Mouse (Mus musculus): ENCODE results near the gene Derl3.
A peak's percentile ranks its signal among the peaks of the same experiment; 100 is the strongest.

Gene Derl3

GRCm38 (mm10) chr10:75941042-75941824 is 48.0 kb downstream of the Derl3 start:
- no peak for DNase-seq (ENCODE audit: low spot score in 2 of 2)

- no peak for DNase-seq (ENCODE audit: low spot score in 2 of 2)
These were observed 49.7 kb downstream of the Derl3 start, which contains the start of gene Vpreb3 for GRCm38 (mm10) chr10:75942736-75943477. TSS of gene Vpreb3 (plus strand) at chr10:75943057.

- peak in 1 of 2 experiments; percentile 39 for DNase-seq (ENCODE audit: low spot score in 2 of 2)
These were observed 51.0 kb downstream of the Derl3 start for GRCm38 (mm10) chr10:75944066-75944772.

- no peak for DNase-seq (ENCODE audit: low spot score in 2 of 2)
These were observed 52.0 kb downstream of the Derl3 start for GRCm38 (mm10) chr10:75945213-75945612.
